Mouse (Mus musculus) activated CD4-positive, CD25-positive, alpha-beta regulatory T cell, adult 4 months (primary cell): ENCODE results near the gene Galnt10. TPM values are rescaled to one million over a fixed set of nuclear protein-coding genes. Genes with fewer than 3 reads are reported as not detected.
A peak's percentile ranks its signal among the peaks of the same experiment; 100 is the strongest.

Experiments
- ATAC-seq: one replicate; pipeline ENCODE4 v1.8.0; 2017
- polyA plus RNA-seq, 2 experiments: library from polyadenylated mRNA; unstranded; fragments of 100-300 nt; shearing (Covaris generic); gene quantifications; one replicate each; pipeline ENCODE4 v1.2.1; 2017

Gene Galnt10
- 1 to 10 TPM; 4.1 to 7.6 TPM for polyA plus RNA-seq

GRCm38 (mm10) chr11:57645018-57645559 is at the start of gene Galnt10:
Gene Galnt10, plus strand, starts transcription at chr11:57645442.
- peak; percentile 86 for ATAC-seq

DNA sequence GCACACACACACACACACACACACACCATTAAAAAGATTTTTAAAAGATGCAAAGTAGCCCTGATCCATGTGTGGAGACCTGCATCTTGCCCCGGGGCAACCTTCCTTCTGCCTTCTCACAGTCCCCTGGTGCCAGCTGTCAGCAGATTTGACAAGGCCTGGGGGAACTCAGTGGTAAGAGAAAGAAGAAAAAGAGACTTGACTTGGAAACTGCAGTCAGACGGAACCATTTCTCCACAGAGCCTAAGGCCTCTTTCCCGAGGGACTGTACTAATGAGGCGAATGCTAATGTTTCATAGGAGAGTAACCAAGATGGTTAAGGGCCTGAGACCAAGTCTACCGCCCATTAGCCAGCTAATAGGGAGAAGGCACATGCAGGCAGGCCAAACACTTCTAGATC is 49.3 kb upstream of the Galnt10 start:
- ATAC-seq: no peak

GRCm38 (mm10) chr11:57598161-57598560 is 47.1 kb upstream of the Galnt10 start:
- no peak for ATAC-seq

GRCm38 (mm10) chr11:57599304-57599703 is 45.9 kb upstream of the Galnt10 start:
- ATAC-seq: no peak

- ATAC-seq: no peak
Observed at GRCm38 (mm10) chr11:57600113-57600512, 45.1 kb upstream of the Galnt10 start.

GRCm38 (mm10) chr11:57600621-57601121 is 44.6 kb upstream of the Galnt10 start:
- no peak for ATAC-seq

- ATAC-seq: no peak
Observed at GRCm38 (mm10) chr11:57601806-57602455, 43.3 kb upstream of the Galnt10 start.

DNA sequence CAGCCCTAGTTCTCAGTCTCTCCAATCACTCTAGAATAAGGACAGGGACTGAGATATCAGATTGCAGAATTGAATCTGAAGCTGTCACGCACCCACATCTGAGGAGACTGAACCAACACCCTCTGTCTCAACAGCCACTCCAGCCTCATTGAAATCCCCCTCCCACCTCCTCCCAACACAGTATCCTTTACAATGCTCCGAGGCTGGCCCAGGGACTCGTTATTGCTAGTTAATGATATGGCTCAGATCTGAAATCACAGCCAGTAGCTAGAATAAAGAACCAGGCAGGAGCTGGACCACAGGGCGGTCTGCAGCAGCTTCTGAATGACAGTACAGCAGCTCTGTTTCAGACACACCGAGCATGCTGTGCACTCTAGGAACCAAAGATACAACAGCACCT is 40.2 kb upstream of the Galnt10 start:
- no peak for ATAC-seq

DNA sequence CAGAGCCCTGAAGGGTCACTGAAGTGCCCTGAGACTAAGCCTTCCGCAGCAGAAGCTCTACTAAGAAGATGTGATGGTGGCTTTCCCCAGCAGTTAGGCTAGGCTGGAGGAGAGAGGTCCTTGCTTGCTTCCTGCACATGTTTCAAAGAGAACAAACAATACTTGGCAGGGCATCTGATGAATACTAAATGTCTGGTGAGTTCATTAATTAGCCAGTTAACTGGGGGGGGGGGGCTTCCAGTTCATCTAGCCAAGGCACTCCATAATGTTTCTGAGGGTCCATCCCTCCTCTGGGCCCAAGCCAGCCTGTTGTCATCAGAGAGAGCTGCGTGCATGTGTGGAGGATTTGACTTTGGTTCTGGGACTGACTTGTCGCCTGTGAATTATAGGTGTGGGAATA is 39.6 kb upstream of the Galnt10 start:
- ATAC-seq: no peak

- no peak for ATAC-seq
Observed at GRCm38 (mm10) chr11:57614502-57614901, 30.7 kb upstream of the Galnt10 start.

- ATAC-seq: no peak
Observed at GRCm38 (mm10) chr11:57615286-57615685, 30.0 kb upstream of the Galnt10 start.

- ATAC-seq: no peak
Observed at GRCm38 (mm10) chr11:57615871-57616270, 29.4 kb upstream of the Galnt10 start.

DNA sequence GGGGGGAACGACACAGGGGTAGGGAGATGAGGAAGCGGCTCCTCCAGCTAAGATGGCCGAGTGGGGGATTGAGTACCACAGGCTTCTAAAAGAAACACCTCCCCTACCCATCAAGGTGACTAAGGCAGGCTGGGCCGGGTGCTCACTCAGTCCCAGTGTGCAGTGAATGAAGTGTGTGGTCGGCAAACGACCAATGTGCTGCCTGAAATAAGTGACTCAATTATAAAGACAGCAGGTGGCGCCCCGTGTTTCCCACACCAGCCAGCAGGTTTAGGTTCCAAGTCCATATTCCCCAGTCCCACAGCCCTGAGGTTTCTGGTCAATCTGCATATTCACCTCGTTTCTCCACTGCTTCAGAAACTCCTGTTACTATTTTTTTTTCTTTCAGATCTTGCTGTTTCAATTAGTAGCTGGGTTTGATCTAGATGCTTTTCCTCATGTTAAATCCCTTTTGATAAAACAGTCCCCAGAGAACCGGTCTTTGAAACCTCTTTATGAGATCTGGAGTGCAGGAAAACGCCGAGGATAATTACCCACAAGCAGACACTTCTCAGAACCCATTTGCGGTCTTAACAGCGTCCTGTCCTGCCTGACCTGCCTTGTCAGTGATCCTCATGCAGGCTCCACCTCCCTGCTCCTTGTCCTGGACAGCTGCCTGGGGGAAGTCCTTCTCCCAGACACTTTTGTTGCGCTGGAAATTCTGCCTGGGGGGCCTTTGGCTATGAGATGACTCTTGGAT is 27.5 kb upstream of the Galnt10 start:
- ATAC-seq: no peak

GRCm38 (mm10) chr11:57621472-57621871 is 23.8 kb upstream of the Galnt10 start:
- no peak for ATAC-seq

- no peak for ATAC-seq
Observed at GRCm38 (mm10) chr11:57621876-57622275, 23.4 kb upstream of the Galnt10 start.

DNA sequence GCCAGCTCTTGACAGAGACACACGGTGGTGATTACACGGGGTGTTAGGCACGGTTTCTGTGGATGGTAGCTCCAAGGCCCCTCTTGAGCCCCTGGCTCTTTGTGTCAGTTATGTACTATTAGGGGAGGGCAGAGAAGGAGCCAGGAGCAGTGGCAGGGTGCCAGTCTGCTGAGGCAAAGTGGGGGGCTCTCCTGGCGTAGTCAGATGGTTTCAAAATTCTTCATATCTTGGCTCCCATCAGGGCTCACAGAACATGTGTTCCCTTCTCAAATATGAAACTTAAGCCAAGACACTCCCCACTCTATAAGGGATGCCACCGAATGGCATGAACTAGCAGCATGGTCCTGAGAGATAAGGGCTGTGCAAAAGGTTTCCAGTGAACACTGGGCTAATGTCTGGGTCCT is 20.8 kb upstream of the Galnt10 start:
- ATAC-seq: no peak

- ATAC-seq: no peak
Observed at GRCm38 (mm10) chr11:57625465-57625864, 19.8 kb upstream of the Galnt10 start.

DNA sequence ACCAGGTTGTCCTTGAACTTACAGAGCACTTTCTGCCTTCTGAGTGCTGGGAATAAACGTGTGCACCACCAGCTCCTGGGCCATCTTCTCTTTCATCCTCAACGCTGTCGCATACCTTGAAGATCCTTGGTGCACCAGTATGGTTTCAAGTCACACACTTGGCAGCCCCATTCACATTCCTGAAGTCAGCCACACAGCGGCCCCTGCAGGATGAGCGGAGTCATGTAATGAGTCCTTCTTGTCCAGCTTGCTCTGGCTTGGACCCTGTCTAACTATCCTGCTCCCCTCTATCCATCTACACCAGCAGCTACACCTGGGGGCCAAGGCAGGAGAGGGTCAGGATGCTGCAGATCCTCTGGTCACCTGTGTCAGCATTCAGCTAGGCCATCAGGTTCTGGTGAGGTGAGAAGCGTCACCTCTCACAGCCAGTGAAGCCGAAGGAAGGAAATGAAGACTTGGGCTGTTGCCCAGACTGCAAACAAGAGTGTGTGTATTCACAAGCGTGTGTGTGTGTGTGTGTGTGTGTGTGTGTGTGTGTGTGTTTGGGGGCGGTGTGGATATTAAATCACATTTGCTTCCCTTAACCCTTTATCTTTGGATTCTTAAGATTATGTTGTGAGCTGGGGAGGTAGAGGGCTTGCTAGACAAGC is 18.0 kb upstream of the Galnt10 start:
- no peak for ATAC-seq

DNA sequence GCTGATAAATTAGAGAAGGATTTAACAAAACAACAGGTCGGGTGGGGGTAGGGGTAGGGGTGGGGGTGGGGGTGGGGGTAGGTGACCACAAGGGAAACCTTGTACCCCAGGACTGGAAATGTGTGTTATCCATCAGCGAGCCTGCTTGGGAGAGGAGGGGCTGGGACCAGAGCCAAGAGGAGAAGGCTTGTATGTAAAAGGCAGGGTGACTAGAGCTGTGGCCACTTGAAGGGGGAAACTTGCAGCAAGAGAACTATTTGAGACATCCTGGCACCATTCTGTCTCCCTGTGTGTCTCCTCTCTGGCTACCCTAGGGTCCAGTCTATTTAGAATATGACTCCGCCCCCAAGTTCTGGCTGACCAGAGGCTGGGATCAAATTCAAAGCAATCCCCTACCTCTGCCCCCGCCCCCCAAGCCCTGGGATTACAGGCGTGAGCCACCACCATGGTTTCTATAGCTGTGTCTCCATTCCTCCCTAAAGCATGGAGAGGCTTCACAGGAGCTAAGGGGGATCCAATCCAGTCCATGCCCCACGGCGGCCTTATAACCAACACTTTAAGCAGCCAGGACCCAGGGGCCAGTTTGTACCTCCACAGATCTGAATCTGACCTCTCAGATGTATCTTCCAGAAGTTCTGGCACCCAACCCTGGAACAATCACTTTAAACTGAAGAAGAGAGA is 13.3 kb upstream of the Galnt10 start:
- no peak for ATAC-seq

DNA sequence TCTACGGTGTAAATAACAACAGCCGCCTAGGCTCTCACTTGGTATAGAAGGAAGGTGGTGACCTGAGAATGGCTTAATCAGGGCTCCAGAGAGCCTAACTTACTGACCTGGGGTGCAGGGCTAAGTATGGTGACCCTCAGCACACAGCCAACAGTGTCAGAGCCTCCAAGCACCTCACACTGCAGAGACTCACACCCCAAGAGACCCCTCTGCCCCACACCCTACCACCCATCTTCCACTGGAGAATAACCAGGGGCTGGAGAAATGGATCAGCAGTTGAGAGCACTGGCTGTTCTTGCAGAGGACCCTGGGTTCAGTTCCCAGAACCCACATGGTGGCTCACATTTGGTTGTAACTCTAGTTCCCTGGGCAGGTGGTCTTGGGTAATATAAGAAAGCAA is 12.2 kb upstream of the Galnt10 start:
- no peak for ATAC-seq

- ATAC-seq: no peak
Observed at GRCm38 (mm10) chr11:57633975-57634585, 11.2 kb upstream of the Galnt10 start.

DNA sequence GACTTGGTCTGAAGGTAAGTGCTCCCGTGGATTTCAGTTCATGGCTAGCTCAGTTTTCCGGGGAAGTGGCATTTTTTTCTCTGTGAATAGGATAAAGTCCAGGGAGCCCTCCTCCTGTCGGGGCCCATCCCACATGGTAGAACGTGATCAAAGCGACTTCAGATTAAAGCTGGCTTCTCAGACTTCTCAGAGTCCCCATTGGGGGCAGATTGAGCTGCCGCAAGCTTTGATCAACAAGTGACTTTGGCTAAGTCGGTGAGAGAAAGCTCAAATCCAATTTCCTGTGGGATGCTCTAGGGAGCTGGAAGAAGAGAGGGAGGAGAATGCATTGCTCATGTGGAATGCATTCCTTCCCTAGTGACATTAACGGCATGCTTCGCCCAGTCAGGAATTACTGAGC is 10.1 kb upstream of the Galnt10 start:
- no peak for ATAC-seq
